Mouse (Mus musculus): Measurements from ENCODE around the gene Ier5l.

DNA sequence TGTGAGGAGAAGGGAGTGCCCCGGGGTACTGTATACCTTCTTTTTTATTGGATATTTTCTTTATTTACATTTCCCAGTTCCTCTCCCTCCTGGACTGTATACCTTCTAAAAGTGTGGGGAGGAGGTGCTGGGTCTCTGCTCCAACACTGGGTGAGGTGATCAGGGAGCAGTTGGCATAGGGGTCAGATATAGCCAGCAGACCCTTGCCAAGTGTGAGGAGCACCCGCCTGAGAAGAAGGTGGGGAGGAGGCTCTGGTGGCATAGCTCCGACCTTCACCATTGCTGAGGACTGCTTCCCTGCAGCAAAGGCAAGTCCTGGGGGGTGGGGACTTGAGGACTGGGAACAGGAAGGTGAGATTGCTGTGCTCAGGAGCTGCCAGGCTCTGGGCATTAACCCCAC is 22.5 kb downstream of the Ier5l start:
- TF ChIP-seq POLR2A (IDR thresholded peaks at IDR 0.05; ENCODE audit: low read depth, low read length) (no peak), CTCF (conservative IDR thresholded peaks at IDR 0.05; ENCODE audit: insufficient read depth, insufficient read length, low read depth, low read length) (no peak)
